Mouse (Mus musculus) forebrain, postnatal 0 days (tissue): Measurements from ENCODE around the gene Gm17324. TPM values are rescaled to one million over a fixed set of nuclear protein-coding genes. Genes with fewer than 3 reads are reported as not detected.
"Not testable (repeated sequence)": the region's sequence is repeated elsewhere in the genome, so short reads cannot be mapped to it uniquely, and the experiment has no call there.

Source experiments
- ATAC-seq: fragments of 200-750 bp; cut with Nextera tagmentation; 2 replicates; pipeline ENCODE4 v1.8.0; 2017; ENCODE audit warnings: mild to moderate bottlenecking, moderate library complexity
- DNase-seq: peaks from one replicate; pipeline ENCODE4 v3.0.0-alpha.2; 2015
- H3K27ac ChIP-seq: fragments of 300-500 bp; sonication (generic); 2 replicates; pipeline ENCODE4 v1.5.1; 2014; ENCODE audit warnings: low read depth, mild to moderate bottlenecking, antibody characterized with exemption, low read length, moderate library complexity, mixed read lengths
- H3K27me3 ChIP-seq: fragments of 300-500 bp; sonication (generic); 2 replicates; pipeline ENCODE4 v1.6.1; 2014; ENCODE audit warnings: mild to moderate bottlenecking, low read length, mixed read lengths; ENCODE audit not compliant: insufficient read depth
- H3K36me3 ChIP-seq: fragments of 300-500 bp; sonication (generic); 2 replicates; pipeline ENCODE4 v1.6.1; 2014; ENCODE audit warnings: mild to moderate bottlenecking, moderate library complexity; ENCODE audit not compliant: insufficient read depth
- H3K4me1 ChIP-seq: fragments of 300-500 bp; sonication (generic); 2 replicates; pipeline ENCODE4 v1.6.1; 2014; ENCODE audit warnings: antibody characterized with exemption; ENCODE audit not compliant: insufficient read depth
- H3K4me2 ChIP-seq: fragments of 300-500 bp; sonication (generic); 2 replicates; pipeline ENCODE4 v1.6.1; 2014; ENCODE audit warnings: low read depth, mild to moderate bottlenecking, moderate library complexity
- H3K4me3 ChIP-seq: fragments of 300-500 bp; sonication (generic); 2 replicates; pipeline ENCODE4 v1.5.1; 2014; ENCODE audit warnings: low read depth, low read length, mixed read lengths
- H3K9ac ChIP-seq: fragments of 300-500 bp; sonication (generic); 2 replicates; pipeline ENCODE4 v1.6.1; 2014; ENCODE audit warnings: mild to moderate bottlenecking
- H3K9me3 ChIP-seq: fragments of 300-500 bp; sonication (generic); 2 replicates; pipeline ENCODE4 v1.6.1; 2016; ENCODE audit warnings: low read length
- CTCF ChIP-seq: sonication (generic); IDR thresholded peaks from 2 replicates; pipeline ENCODE4 v1.5.1; 2016; ENCODE audit warnings: antibody characterized with exemption, control low read depth, low read depth
- WGBS: fragments of 180-500 bp; shearing (Covaris S2); extraction: QIAGEN DNeasy Blood & Tissue Kit; methylation state at CpG from one replicate; pipeline ENCODE4 v1.1.7; 2014; 5-methylcytosine and 5-hydroxymethylcytosine counted together
- polyA plus RNA-seq: library from polyadenylated mRNA; unstranded; fragments of >200 nt; fragmentation: Nextera tagmentation; extraction: Ambion mirVana; gene quantifications from 2 replicates; pipeline ENCODE4 v1.2.1, GENCODE M21; 2015
- total RNA-seq: library from RNA; depleted of rRNA; stranded (reverse); fragments of >200 nt; gene quantifications from 2 replicates; pipeline ENCODE4 v1.2.3, GENCODE M21; 2014; rRNA removed

The Gm17324 gene
- total RNA-seq (1.2 and 1.7 TPM in 2 replicates), polyA plus RNA-seq (2.8 and 3.3 TPM in 2 replicates)

- ATAC-seq: peak; percentile 97
- Histone ChIP-seq H3K27ac (peak within 1 kb of the TSS; percentile 96), H3K4me1 (peaks cover 12% of the 10 kb centered on the region), H3K27me3 (peaks cover 28% of the 10 kb centered on the region), H3K4me2 (peak within 1 kb of the TSS; percentile 62), H3K36me3 (peaks cover 8% of the 10 kb centered on the region), H3K4me3 (peak within 1 kb of the TSS; percentile 99), H3K9me3 (no peaks in the 10 kb centered on the region), H3K9ac (peak within 1 kb of the TSS; percentile 91)
- under 1% methylated on average over 92 of the region's 96 CpGs for WGBS
- peak; percentile 97 for DNase-seq
- no peak for TF ChIP-seq CTCF
These were observed at the start of gene Gm17324, which contains the start of gene Mto1 for GRCm38 (mm10) chr9:78447973-78448873. Gene Gm17324, minus strand, starts transcription at chr9:78448786. Gene Mto1, plus strand, starts transcription at chr9:78448208.

GRCm38 (mm10) chr9:78493171-78493570 is 44.6 kb upstream of the Gm17324 start:
- H3K27me3 ChIP-seq: no peaks in the 10 kb centered on the region
- WGBS: 60% methylated on average over 7 of the region's 7 CpGs
- no peak overlapping the region for H3K27ac ChIP-seq

GRCm38 (mm10) chr9:78492254-78492653 is 43.7 kb upstream of the Gm17324 start:
- Histone ChIP-seq H3K4me2 (no peak overlapping the region), H3K9me3 (no peaks in the 10 kb centered on the region), H3K27ac (no peak overlapping the region), H3K4me1 (no peaks in the 10 kb centered on the region; the same call in 1 of the 2 replicates), H3K36me3 (no peaks in the 10 kb centered on the region), H3K4me3 (no peak overlapping the region), H3K27me3 (no peaks in the 10 kb centered on the region), H3K9ac (no peak overlapping the region)
- no peak for TF ChIP-seq CTCF
- 91% methylated on average over 3 of the region's 3 CpGs for WGBS
- no peak for DNase-seq
- ATAC-seq: no peak

More at GRCm38 (mm10) chr9:78493171-78493570, 44.6 kb upstream of the Gm17324 start:
- Histone ChIP-seq H3K9me3 (no peaks in the 10 kb centered on the region), H3K4me1 (no peaks in the 10 kb centered on the region; the same call in 1 of the 2 replicates), H3K36me3 (no peaks in the 10 kb centered on the region), H3K4me2 (no peak overlapping the region), H3K4me3 (no peak overlapping the region), H3K9ac (no peak overlapping the region)
- no peak for TF ChIP-seq CTCF
- DNase-seq: peak; percentile 20
- no peak for ATAC-seq

- ATAC-seq (no peak), DNase-seq (no peak)
- Histone ChIP-seq H3K4me3 (no peak overlapping the region), H3K27me3 (no peaks in the 10 kb centered on the region), H3K36me3 (no peaks in the 10 kb centered on the region), H3K27ac (no peak overlapping the region), H3K4me1 (no peaks in the 10 kb centered on the region; the same call in 1 of the 2 replicates), H3K9me3 (no peaks in the 10 kb centered on the region), H3K4me2 (no peak overlapping the region), H3K9ac (no peak overlapping the region)
- no peak for TF ChIP-seq CTCF
- WGBS: 86% methylated on average over 3 of the region's 3 CpGs
These were observed 42.6 kb upstream of the Gm17324 start for GRCm38 (mm10) chr9:78491169-78491568.

- Histone ChIP-seq H3K9ac (peak within 1 kb of the TSS; percentile 49), H3K4me3 (peak within 1 kb of the TSS; percentile 35), H3K9me3 (no peaks in the 10 kb centered on the region), H3K36me3 (no peaks in the 10 kb centered on the region), H3K4me2 (peak within 1 kb of the TSS; percentile 65), H3K27me3 (no peaks in the 10 kb centered on the region), H3K4me1 (no peaks in the 10 kb centered on the region; the same call in 1 of the 2 replicates), H3K27ac (0 out of 2 replicates have a peak within 1 kb of the TSS, but pooled peaks have one; percentile 35)
- TF ChIP-seq CTCF: no peak
- ATAC-seq: peak; percentile 61
- WGBS: 2% methylated on average over 17 of the region's 20 CpGs
- peak; percentile 35 for DNase-seq
These were observed 40.4 kb upstream of the Gm17324 start, which contains the start of gene Eef1a1 for GRCm38 (mm10) chr9:78488890-78489420. Gene Eef1a1, minus strand, starts transcription at chr9:78489151.

- not testable (repeated sequence) for ATAC-seq, H3K4me2 ChIP-seq
- WGBS: 97% methylated on average over 5 of the region's 5 CpGs
These were observed 39.4 kb upstream of the Gm17324 start for GRCm38 (mm10) chr9:78488021-78488420.

More at GRCm38 (mm10) chr9:78488021-78488420, 39.4 kb upstream of the Gm17324 start:
- H3K4me3 ChIP-seq, DNase-seq, H3K36me3 ChIP-seq, H3K27ac ChIP-seq, H3K9ac ChIP-seq, H3K4me1 ChIP-seq, H3K9me3 ChIP-seq, H3K27me3 ChIP-seq: not testable (repeated sequence)
